Mouse (Mus musculus): ENCODE results near the gene Ubr2. TPM values are rescaled to one million over a fixed set of nuclear protein-coding genes. Genes with fewer than 3 reads are reported as not detected.

The Ubr2 gene
- 8.1 and 9.1 TPM in 2 replicates for polyA plus RNA-seq (2015; fragmentation: Nextera tagmentation; extraction: Ambion mirVana)

GRCm38 (mm10) chr17:47009898-47010721, at the start of gene Ubr2:
Ubr2 (minus strand) TSS chr17:47010556.

GRCm38 (mm10) chr17:46910186-46910585, 100.2 kb downstream of the Ubr2 start, which contains the start of gene Prph2:
Prph2 (plus strand) TSS chr17:46910459.

GRCm38 (mm10) chr17:46890116-46890815, 120.1 kb downstream of the Ubr2 start, which contains the start of gene Tbcc:
Tbcc (plus strand) TSS chr17:46890684.

Other genes starting within 250 kb of the Ubr2 start
- gene Ptcra, start 246.8 kb downstream of the Ubr2 start, polyA plus RNA-seq (2015; fragmentation: Nextera tagmentation; extraction: Ambion mirVana) = 0.13 TPM in 1 of 2 replicates, not detected in the other
- 90.4 and 99.9 TPM in 2 replicates for gene 2310039H08Rik, start 237.9 kb downstream of the Ubr2 start, polyA plus RNA-seq (2015; fragmentation: Nextera tagmentation; extraction: Ambion mirVana)
- 74.4 and 94.0 TPM in 2 replicates for gene Rpl7l1, start 227.9 kb downstream of the Ubr2 start, polyA plus RNA-seq (2015; fragmentation: Nextera tagmentation; extraction: Ambion mirVana)
- 2.4 TPM in 2 replicates for gene Bicral, start 152.1 kb downstream of the Ubr2 start, polyA plus RNA-seq (2015; fragmentation: Nextera tagmentation; extraction: Ambion mirVana)
- 39.1 and 43.0 TPM in 2 replicates for gene Tbcc, start 119.9 kb downstream of the Ubr2 start, polyA plus RNA-seq (2015; fragmentation: Nextera tagmentation; extraction: Ambion mirVana)
- gene Prph2, start 100.1 kb downstream of the Ubr2 start, polyA plus RNA-seq (2015; fragmentation: Nextera tagmentation; extraction: Ambion mirVana) = not detected in 2 replicates